Mouse (Mus musculus): ENCODE measurements around the gene Ica1.

Ica1 gene

DNA sequence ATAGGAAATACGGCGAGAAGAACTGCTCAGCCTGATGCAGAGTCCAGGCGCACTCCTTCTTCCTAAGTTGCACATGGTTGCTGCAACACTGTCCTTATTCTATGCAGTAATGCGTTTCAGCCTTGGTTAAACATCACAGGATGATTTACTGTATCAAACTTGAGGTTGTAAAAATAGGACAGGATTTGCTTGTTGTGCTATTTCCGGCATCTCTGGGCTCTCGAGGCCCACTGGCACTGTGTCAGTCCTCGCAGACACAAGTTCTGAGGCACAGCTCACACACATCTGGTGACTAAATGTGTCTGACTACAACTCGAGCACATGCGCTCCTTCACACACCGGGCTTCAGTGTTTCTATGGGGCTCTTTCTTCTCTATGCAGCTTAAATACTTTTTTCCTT is 94.9 kb downstream of the Ica1 start:
- no peak for DNase-seq

DNA sequence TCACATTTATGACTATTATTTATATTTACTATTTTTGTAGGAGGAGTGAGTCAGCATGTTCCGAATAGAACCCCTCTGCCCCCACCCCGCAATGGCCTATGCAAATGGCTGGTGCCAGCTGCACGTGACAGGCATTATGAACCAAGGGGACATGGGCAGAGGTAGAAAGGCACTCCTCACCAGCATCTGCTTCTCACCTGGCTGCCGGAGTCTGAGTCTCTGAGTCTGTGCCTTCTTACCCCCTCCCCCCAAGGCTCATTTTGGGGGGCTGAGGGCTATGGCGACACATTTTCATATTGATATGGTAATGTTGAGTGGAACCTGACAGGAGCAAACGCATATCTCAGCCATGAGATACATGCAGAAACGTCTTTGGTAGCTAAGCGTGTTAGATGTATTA is 97.4 kb downstream of the Ica1 start:
- DNase-seq, result no peak

DNA sequence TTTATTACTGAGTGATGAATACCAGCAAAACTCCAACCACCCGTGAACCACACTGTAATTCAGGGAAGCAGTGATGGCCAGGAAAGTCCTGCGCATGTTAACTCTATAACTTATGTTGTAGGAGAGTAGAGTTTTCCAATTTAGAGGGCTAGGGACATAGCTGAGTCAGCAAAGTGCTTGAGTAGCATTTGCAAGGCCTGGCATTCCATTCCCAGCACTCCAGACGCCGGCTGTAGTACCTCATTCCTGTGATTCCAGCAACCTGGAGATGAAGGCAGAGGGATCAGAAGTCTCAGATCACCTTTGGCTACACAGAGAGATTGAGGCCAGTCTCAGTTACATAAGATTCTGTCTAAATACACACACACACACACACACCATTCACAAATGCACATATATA is 105.3 kb downstream of the Ica1 start:
- DNase-seq, result no peak

DNA sequence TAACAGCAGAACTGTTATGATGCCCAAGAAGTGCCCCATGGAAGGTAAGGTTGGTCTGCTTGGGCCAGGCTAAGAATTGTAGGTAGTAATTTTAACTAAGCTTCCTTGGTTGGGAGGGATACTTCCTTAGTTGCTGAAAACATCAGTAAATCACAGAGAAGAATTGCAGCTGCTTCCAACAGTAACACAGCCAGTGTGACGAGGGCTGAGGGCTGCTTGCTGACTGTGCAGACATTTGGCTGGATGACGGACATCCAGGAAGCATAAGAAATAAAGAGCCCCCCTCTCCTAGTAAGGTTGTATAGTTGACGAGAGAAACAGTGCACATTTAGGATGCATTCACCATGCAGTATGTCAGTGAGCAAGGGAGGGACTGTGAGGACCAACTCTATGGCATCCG is 108.9 kb downstream of the Ica1 start:
- DNase-seq, result no peak

DNA sequence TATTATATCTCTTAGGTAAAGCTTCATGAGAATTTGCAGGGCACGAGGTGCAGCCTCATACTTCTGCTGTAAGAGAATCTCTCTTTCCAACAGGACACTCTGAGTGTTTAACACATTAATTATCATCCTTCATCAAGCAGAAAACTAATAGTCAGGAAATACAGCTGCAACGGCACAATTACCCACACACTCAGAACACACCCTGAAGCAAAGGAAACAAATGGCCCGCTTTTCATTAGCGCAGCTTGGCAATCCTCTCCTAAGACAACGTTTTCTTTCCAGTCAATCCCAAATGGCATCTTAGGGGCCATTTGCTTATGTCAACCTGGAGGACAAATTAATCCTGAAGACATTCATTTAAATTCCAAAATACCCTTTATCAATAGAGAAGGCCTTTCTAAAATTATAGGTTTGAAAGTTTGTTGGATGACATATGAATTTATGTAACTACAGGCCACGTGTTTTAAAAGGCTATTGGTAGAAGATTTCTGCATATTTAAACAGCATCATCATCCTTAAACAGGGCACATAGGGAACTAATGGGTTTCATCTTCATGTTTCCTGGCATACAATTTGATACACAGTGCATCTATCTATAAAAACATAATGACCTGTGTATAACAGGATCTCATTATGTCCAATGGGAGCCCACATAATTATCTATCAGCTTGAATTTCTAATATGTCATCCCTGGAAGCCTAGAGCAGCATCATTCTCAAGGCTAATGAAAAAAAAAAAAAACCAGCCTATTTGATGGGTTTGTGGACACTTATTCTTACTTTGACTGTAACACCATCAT is 110.1 kb downstream of the Ica1 start:
- no peak for DNase-seq

DNA sequence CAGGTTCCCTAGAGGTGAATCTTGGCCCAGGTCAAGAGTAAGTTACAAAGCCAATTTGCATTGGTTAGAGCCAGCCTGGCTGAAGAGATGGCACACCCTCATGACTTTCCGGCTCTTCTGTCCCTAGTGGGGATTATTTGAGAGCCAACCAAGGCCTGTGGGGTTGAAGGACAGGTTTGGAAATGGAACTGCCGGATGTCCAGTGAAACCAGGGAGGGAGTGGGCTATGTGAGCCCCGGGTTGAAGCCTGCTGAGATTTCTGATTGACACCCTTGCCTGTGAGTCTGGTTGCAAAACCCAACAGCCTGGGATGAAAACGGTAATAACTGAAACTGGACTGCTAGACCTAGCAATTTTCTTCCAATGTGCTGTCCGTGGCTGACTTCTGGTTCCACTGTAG is 112.5 kb downstream of the Ica1 start:
- no peak for DNase-seq

DNA sequence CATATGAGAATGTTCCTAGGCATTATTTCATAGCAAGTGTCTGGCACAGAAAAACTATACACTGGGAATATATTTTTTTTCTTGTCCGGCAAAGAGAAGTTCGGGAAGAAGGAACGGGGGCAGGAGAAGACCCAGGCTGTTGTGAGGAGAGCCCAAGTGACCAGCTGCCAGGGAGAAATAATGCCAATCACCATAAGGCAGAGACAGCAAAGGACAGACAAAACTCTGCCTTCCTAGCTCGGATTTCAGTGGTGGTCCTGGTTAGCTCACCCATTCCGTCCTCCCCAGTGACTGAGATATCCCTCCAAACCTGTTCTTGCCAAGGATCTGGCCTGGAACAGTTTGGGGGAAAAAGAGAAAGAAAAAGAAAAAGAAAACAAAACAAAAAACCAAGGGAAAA is 113.3 kb downstream of the Ica1 start:
- no peak for DNase-seq

DNA sequence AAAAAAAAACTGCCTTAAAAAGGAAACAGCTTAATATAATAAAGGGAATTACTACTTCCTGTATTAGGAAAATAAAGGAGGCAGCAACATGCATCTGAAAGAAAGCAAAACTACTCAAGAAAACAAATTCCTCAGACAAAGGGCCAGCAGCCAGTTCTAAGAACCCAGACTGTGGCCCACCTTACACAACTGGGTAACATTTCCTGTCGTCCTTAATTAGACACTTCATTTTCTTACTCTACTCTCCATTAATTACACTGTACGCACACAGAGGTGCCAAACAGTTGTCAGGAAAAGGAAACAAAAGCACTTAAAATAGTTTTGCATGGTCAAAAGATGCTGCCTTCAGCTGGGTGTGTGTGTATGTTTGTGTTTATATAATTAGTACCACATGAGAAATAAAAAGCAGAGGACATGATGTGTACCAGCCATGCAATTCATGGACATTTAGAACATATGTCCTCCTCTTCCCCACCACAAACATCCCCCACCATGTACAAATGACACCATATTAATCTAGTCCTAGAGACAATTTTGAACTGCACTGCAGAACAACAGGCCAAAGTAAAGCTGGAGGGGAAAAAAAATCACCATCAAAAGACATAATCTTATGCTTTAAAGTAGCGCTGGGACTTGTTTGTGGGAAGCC is 115.1 kb downstream of the Ica1 start:
- DNase-seq, result no peak

DNA sequence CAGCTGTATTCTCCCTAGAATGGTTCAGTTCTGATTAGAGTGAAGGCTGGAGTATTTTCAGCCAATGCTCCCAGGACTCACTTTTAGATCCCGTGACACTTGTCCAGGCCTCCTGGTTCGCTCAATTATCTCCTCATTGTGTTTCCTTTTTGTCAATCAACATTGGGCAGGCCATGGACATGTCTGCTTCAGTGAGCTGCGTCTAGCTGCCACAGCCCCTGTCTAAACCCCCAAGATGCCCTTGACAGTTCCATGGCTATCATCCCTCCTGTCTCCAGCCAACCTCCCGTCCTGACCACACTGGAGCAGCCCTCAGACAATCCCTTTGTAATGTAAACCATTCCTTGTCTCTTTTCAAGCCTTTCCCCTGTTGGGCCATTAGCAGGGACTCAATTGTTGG is 116.9 kb downstream of the Ica1 start:
- DNase-seq, result no peak

DNA sequence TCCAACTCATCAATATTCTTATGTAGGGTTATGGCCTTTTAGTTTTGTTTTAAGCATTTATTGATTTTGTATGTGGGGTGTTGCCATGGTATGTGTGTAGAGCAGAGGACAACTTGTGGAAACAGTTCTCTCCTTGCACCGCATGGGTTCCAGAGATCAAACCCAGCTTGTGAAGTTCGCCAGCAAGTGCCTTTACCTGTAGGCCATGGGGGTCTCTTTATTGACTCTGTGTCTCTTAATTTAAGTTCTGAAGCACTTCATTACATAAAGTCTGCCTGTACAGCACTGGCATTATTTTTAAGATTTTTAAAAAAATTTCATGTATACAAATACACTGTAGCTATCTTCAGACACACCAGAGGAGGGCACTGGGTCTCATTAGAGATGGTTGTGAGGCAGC is 118.2 kb downstream of the Ica1 start:
- DNase-seq, result no peak

DNA sequence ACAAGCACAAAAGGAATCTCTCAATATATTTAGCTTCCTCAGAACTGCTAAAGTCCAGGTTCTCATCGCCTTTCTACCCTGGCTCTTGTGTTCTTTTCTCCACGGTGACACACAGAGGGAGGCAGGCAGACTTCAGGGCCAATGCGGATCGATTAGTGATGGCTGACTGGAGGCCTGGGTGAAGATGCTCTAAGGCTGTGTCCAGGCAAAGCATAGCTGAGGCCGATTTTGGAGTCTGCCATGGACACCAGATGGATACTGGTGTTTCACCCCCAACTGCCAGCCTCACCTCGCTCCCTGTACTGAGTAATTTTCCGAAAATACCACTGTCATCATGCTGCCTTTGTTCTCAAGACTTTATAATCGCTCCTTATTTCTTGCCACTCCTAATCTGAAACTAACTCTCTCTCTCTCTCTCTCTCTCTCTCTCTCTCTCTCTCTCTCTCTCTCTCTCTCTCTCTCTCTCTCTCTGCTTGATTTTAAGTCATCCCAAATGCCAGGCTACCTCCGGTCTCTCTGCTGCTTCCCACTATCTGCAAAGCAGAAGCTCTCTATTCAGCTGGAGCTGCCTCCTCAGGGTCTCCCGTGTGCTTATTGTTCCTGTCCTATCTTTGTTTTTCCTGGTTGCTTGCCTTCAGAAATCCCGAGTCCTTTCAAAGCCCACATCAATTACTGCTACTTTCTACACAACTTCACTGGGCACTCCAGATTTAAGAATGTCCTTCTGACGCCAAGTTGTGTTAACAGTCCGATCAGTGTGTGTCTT is 118.9 kb downstream of the Ica1 start:
- DNase-seq, result peak; percentile 80

DNA sequence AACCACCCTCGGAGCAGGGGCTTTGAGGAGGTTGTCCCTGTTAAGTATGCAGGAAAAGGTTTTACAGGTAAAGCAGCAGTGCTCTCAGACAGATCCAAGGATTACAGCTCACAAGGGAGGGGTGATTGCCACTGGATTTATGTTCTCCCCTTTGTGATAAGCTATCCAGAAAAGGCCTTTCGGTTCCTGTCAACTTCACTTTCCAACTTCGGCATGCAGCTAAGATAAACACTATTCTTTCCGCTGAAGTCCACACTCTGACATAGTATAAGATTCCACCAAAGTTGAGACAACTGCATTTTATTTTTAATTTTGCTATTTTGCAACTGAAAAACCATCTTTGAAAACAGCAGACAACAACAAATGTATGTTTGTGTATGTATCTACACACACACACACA is 119.9 kb downstream of the Ica1 start:
- DNase-seq, result no peak

DNA sequence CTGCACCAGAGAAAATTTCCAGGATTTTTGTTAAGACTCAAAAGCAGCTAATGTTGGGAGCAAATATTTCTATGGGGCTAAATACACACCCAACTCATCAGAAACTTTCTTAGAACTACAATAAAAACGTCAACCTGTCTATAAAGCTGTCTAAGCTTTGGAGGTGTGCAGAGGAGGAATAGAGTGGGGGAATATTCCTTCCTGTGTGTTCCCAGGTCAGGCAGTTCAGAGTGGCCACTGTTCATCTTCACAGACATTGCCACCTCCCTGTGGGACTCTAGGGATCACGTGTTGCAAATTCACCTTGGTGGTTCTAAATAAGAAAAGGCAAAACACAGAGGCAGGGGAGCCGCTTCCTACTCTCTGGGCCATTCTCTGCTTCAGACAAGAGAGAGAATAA is 120.8 kb downstream of the Ica1 start:
- DNase-seq, result no peak

DNA sequence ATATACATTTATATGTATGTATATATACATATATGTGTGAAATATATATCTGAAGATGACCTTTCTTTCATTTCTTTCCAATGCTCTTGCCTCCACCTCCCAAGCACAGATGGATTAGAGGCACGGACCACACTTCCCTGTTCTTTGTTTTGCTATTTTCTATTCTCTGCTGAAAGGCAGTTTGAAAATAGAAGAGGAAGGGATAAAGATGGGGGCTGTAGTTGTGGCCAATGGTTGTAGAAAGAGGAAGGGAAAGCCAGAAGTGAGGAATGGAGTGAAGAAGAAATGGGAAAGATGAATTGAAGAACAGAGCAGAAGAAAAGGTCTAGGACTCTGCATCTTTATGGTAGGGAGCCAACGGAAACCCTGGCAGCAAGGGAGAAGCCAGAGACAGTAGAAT is 122.8 kb downstream of the Ica1 start:
- no peak for DNase-seq

DNA sequence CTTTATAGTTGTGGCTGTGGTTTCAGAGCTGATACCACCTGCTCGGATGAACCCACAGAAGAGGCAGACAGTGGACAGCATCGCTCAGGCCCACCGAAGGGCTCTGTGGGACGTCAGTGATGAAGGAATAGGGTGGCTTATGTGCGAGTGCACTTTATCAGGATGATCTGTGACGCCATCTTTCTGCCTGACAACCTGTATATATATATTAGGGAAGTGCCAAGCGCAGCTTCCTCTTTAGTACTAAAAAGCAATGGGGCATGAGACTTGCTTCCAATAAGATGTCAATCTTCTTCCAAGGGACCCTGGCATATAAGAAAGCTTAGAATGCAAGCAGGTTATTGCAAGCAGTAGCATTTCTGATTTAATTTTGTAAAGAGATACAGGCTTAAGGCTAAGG is 127.9 kb downstream of the Ica1 start:
- no peak for DNase-seq

DNA sequence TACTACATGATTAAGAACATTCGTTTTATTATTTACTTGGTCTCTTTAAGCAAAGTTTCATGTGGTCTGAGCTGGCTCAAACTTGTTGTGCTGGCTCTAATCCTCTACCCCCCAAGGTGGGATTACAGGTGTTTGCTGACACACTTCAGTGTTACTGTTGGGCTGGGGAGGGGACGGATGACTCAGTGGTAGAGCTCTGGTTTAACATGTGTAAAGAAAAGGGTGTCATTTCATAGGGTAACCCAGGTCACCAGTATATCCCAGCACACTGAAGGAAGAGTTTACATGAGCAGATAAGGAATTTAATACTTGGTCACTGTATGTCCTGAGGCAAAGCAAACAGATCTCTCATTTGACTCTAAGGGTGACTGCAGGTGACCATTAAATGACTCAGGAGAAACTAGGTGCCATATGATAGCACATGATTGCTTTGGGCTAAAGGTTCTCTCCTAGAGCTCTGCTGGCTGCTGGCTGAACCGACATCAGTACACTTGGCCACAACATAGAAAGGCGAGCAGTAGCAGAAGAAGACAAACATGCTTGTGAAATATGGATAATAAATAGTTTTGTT is 128.9 kb downstream of the Ica1 start:
- DNase-seq, result no peak

DNA sequence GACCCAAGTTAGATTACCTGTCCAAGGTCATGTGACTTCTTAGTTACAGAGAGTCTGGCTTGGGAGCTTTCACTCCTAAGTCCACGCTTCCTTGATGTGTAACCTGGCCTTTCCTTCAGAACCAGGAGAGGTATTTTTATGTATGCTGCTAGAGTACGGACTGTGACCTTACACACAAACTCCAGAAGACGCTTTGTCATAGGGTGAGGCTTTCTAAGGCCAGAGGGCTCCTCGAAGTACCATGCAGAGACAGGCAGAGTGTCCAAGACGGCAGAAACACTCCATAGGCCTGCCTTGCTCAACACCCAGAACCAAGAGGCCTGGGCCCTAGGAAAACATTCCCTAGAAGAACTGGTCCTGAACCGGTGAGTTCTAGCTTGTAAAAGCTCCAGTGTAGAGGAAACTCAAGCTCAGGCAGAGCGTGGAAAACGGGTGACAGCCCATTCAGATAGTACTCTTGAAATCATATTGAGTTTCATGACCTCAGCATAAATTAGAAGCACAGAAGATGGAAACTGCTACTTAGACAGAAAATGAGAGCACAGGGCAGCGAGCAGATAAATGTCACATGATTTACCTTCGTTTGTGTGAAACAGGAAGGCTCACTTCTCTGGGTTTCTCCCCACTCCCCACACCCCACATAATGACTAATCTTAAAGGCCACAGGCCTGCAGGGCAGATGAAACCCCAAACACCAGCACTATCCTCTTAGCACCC is 129.9 kb downstream of the Ica1 start:
- no peak for DNase-seq

DNA sequence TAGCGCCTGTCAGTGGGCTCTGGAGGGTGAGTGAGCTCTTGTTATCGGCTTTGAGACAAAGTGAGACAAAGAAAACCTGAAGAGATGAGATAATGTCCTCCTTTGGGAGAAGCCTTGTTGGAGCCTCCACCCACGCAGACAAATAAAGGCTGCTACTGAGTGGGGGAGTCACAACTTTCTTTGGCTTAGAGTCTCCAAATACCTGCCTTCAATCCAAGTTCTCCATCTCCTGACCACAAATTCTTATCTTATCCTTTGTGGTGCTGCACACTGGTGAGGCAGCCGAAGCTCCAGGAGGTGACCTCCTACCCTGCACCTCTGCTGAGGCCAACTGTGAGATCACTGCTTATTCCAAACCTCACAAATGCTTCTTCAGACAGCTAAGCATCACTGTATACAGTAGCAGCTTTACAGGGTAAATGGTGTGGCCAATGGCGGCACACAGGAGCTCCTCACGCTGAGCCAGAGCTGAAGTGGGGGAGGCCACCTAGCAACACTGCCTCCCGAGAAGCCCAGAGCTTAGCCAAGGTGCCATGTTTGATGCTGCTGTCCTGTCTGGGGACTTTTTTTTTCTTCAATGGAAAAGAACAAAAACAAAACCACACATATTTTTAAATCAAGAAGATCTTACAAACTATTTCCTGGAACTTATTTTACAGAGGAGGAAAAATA is 130.6 kb downstream of the Ica1 start:
- no peak for DNase-seq

DNA sequence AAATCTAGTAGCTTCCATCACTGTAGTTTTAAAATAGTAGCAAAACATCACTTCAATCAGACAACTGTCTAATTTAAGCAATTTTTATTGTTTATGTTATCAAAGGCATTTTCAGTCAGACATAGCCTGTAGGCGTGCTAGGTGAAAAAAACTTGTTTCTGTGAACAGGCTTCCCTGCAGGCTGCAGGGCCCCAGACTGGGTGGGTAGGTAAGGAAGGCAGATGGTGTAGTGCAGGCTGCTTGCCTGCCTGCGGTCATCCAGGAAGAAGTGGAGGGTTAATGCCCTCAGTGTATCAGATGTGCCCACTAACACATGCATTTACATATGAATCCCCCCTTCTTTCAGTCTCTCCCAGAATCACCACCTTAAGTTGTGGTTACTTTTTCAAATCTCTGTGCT is 132.6 kb downstream of the Ica1 start:
- peak in 1 of 2 experiments; percentile 39 for DNase-seq

DNA sequence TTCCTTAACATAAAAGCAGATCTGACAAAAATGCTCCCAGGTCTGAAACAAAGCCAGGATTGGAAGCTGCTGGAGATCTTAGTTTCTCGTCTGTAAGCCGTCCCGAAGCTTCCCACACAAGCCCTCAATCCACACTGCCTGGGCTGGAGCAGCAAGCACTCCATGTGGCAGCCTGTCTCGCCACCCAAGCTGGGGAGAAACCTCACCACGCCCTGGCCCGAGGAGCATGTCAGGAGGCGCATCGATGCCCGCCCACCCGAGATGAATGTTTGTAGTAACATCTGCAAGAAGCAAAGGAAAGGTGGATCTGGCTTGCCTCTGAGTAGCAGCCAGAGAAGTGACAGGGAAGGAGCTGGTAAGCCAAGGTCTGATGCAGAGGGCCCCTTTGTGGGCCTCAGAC is 133.6 kb downstream of the Ica1 start:
- DNase-seq, result no peak

DNA sequence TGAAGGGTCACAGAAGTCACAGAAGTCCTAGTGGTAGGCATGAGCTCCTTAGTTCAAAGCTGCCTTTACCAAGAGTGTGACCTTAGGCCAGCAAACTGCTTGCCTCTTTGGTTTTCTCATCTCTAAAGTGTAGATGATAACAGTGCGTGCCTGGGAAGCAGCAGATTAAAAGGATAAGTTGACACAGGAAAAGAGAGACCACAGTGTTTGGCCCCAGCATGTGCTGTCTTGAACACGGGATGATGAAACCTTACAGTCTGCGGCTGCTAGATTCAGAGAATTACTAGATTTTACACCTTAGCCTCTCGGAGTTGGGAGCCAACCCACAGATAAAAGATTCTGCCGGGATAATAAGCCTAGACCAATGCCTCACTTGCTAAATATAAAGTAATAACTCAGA is 137.4 kb downstream of the Ica1 start:
- DNase-seq, result no peak

DNA sequence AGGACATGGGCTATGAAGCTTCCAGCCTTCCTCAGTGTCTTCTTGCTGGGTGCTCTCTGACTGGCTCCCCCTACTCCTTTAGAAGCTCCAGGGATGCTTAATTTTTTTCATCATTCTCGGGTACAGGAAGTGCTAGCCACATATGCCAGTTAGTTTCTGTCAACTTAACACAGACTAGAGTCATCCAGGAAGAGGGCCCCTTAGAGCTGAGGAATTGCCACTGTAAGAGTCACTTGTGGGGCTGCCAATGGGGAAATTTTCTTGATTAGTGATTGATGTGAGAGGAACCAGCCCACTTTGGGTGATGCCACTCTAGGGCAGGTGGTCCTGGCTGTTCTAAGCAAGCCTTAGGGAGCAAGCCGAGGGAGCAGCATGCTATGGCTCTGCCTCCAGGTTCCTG is 138.8 kb downstream of the Ica1 start:
- DNase-seq, result no peak

Data from cerebellum, postnatal 36 days (tissue).